Mouse (Mus musculus): ENCODE data around the gene Snapin.

Gene Snapin

DNA sequence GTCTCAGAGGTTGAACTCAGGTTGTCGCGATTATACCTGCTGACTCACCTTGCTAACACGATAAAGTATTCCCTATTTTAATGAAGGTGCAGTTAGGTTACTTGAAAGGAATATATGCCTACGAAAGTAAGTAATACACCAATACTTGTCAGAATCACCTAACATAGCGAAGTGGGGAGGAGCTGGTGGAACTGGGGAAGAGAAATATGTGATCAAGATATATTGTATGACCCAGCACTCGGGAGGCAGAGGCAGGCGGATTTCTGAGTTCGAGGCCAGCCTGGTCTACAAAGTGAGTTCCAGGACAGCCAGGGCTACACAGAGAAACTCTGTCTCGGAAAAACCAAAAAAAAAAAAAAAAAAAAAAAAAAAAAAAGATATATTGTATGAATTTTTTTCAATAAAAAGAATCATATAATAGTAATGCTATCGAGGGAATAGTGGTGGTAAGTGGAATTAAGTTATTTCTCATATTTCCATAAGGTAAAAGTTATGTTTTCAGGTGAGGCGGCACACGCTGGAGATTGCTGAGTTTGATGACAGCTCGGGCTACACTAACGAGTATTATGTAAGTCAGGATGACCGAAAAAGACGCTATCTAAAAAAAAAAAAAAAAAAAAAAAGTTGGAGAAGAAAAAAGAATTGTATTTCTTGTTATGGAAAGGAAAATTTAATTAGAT, 15.5 kb downstream of the Snapin start:
- no peak for TF ChIP-seq GATA4 (IDR thresholded peaks at IDR 0.05; ENCODE audit: insufficient replicate concordance, low read length)

GRCm38 (mm10) chr3:90472213-90472612, 18.6 kb downstream of the Snapin start:
- TF ChIP-seq GATA4 (IDR thresholded peaks at IDR 0.05; ENCODE audit: insufficient replicate concordance, low read length): no peak

GRCm38 (mm10) chr3:90467618-90468300, 23.1 kb downstream of the Snapin start:
- no peak for TF ChIP-seq GATA4 (IDR thresholded peaks at IDR 0.05; ENCODE audit: insufficient replicate concordance, low read length)

DNA sequence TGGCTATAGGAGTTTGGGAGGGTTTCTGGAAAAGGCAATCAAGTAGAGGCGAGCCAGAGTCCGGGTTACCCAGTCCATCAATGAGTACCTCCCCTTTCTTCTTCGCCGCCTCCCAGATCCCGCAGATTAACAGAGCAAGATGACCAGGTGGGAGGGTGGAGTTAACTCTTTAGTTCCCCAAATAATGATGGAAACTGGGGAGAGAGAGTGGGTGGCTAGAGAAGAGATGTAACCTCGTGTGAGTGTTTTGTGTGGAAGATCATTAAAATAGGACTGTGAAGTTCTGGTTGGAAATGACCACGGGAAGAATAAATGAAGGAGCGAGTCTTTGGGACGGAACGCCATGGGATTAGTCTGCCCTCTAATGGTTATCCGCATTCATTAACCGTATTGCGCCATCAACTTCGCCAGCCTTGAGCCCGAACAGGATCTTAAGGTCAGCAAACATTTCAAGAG, 24.5 kb downstream of the Snapin start:
- no peak for TF ChIP-seq GATA4 (IDR thresholded peaks at IDR 0.05; ENCODE audit: insufficient replicate concordance, low read length)

GRCm38 (mm10) chr3:90465686-90466310, 25.0 kb downstream of the Snapin start, which contains the start of gene Npr1:
Gene Npr1, minus strand, starts transcription at chr3:90465866.
- no peak for TF ChIP-seq GATA4 (IDR thresholded peaks at IDR 0.05; ENCODE audit: insufficient replicate concordance, low read length)

GRCm38 (mm10) chr3:90465081-90465685, 25.6 kb downstream of the Snapin start:
- TF ChIP-seq GATA4 (IDR thresholded peaks at IDR 0.05; ENCODE audit: insufficient replicate concordance, low read length): no peak

DNA sequence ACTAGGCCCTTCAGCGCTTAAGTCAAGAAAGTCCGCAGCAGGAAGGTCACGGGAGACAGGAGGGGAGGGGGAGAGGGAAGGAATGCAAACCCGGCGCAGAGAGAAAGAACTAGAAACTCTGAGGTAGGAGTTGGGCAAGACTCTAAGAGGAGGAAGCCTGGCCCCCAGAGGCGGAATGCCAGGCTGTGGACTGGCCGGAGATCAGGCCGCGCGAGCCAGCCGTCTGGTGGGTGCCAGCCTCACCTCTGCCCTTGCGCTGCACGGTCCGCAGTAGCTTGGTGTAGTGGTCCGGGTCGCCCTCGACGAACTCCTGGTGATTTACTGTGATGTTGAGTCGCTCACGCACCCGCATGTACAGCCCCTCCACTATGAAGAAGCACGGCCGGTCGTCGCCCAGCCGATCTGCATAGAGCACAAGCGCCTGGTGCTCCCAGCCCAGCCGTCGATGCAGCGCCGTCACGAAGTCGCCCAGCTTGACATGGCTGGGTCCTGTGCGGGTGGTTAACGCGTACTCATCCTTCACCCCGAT, 26.2 kb downstream of the Snapin start:
- no peak for TF ChIP-seq GATA4 (IDR thresholded peaks at IDR 0.05; ENCODE audit: insufficient replicate concordance, low read length)

DNA sequence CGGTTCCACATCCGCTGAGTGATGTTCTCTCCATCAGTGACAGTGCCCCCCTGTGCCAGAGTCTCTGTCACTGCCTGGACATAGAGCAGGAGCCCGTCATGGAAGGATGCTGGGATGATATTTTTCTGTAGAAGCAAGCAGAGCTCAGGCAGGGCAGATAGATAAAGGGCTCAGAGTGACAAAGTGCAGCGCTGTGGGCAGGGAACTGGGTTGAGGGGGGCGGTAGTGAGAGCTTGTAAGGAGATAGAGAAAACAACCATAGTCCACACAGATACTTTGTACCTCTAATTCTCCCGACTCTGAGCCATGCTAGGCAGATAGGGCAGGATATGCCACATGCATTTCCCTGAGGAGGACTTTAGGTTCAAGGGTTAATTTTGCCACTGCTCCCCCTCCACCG, 28.3 kb downstream of the Snapin start:
- no peak for TF ChIP-seq GATA4 (IDR thresholded peaks at IDR 0.05; ENCODE audit: insufficient replicate concordance, low read length)

DNA sequence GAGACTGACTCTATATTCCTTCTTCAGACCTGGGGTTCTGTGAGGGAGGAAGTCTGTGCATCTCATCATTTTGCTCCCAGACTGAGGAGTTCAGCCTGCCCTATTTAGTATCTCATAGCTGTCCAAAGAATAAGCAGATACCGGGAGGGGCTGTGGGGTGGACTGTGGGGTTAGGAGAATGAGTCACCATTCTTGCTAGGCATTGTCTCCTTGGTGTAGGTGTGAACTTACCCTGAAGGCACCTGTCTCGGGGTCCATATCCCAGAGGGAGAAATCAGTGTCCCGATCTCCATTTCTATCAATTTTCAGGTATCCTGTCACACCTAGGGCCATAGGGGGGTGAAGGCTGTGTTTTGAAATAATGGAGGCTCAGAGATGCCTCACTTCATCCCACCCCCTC, 28.9 kb downstream of the Snapin start:
- TF ChIP-seq GATA4 (IDR thresholded peaks at IDR 0.05; ENCODE audit: insufficient replicate concordance, low read length): no peak

- TF ChIP-seq GATA4 (IDR thresholded peaks at IDR 0.05; ENCODE audit: insufficient replicate concordance, low read length): no peak; the same call in 1 of the 2 replicates
Measured at GRCm38 (mm10) chr3:90460315-90460714, 30.5 kb downstream of the Snapin start.

GRCm38 (mm10) chr3:90459727-90460126, 31.1 kb downstream of the Snapin start:
- no peak for TF ChIP-seq GATA4 (IDR thresholded peaks at IDR 0.05; ENCODE audit: insufficient replicate concordance, low read length)

DNA sequence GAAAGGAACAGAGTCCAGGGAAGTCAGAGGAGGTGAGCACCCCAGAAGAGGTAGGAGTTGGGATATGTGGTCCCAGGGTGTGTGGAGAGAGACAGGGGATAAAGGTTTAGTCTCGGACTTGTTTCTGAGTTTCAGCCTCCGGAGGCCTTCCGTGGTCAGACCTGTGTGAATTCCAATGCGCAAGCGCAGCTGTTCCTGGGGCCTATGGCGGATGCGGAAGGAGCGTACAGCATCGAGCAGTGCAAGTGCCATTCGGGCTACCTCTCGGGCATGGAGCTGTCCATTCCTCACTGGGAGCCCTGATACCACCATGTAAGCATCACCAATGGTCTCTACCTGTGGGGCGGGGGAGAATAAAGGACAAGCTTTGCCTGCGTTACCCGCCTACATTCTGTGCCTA, 35.9 kb downstream of the Snapin start:
- no peak for TF ChIP-seq GATA4 (IDR thresholded peaks at IDR 0.05; ENCODE audit: insufficient replicate concordance, low read length)

GRCm38 (mm10) chr3:90451396-90452095, 39.3 kb downstream of the Snapin start:
- peak; percentile 63; the same call in 1 of the 2 replicates for TF ChIP-seq GATA4 (IDR thresholded peaks at IDR 0.05; ENCODE audit: insufficient replicate concordance, low read length)

DNA sequence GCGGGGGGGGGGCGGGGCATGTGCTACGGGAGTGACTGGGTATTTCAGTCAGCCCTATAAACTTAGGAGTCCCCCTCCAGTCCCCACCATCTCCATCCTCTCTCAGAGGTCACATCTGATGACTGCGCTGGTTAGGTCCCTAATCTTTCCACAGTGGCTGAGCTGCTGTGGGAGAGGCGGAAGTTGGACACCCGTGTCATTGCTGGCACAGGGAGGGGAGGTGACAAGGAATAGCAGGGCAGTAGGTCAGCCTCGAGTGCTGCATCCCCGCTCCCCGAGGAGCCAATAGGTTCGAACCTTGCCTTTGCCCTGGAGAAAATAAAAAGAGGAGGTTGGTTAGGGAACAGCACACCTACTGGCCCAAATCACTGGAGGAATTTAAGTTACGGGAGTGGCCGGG, 40.0 kb downstream of the Snapin start:
- TF ChIP-seq GATA4 (IDR thresholded peaks at IDR 0.05; ENCODE audit: insufficient replicate concordance, low read length): no peak

DNA sequence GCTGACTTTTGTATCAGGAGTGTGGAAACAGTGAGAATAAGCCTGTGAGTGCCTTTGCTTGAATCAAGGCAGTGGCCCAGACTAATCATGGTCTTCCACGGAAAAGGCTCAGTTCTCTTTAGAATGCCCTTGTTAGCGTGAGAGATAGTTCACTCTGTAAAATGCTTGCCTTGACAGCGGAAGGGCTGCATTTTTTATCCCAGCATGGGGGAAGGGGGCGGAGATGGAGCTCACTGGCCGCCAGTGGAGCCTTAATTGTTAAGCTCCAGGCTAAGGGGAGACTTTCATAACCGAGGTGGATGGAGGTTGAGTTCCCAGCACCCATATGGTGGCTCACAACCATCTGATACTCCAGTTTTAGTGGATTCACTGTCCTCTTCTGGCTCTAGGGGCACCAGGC, 42.2 kb downstream of the Snapin start:
- TF ChIP-seq GATA4 (IDR thresholded peaks at IDR 0.05; ENCODE audit: insufficient replicate concordance, low read length): no peak
